Mouse (Mus musculus): Measurements from ENCODE around the gene Rpsa.
A peak's percentile ranks its signal among the peaks of the same experiment; 100 is the strongest.

Rpsa gene

GRCm38 (mm10) chr9:120167826-120168225 is 40.3 kb downstream of the Rpsa start:
- DNase-seq (ENCODE audit: low spot score in 2 of 2), result no peak

GRCm38 (mm10) chr9:120171295-120171694 is 43.8 kb downstream of the Rpsa start:
- peak in 1 of 2 experiments; percentile 36 for DNase-seq (ENCODE audit: low spot score in 2 of 2)

GRCm38 (mm10) chr9:120174436-120175137 is 47.1 kb downstream of the Rpsa start:
- DNase-seq (ENCODE audit: low spot score in 2 of 2), result peak in 1 of 2 experiments; percentile 40

- DNase-seq (ENCODE audit: low spot score in 2 of 2), result no peak
These were observed 51.3 kb downstream of the Rpsa start for GRCm38 (mm10) chr9:120178813-120179212.

Measured in frontal cortex, postnatal 10 days (tissue).